Mouse (Mus musculus): ENCODE results near the gene Sdf2l1.
"Not testable (repeated sequence)": the region's sequence is repeated elsewhere in the genome, so short reads cannot be mapped to it uniquely, and the experiment has no call there.

Sdf2l1 gene

GRCm38 (mm10) chr16:17132089-17132905, at the start of gene Sdf2l1:
Sdf2l1 (minus strand) TSS chr16:17132383.
- in situ Hi-C loops (cut with MboI, MseI), result no loop called here

GRCm38 (mm10) chr16:17181382-17181781, 49.2 kb upstream of the Sdf2l1 start:
- in situ Hi-C loops (cut with MboI, MseI), result no loop called here

- in situ Hi-C loops (cut with MboI, MseI), result loop anchor here (5.0 kb wide), 1 partner anchor 42 kb away; no protein-coding TSS in a partner anchor
Measured at GRCm38 (mm10) chr16:17179706-17180105, 47.5 kb upstream of the Sdf2l1 start.

- in situ Hi-C loops (cut with MboI, MseI), result loop anchor here (5.0 kb wide), 1 partner anchor 40 kb away; no protein-coding TSS in a partner anchor
Measured at GRCm38 (mm10) chr16:17177623-17178170, 45.5 kb upstream of the Sdf2l1 start.

GRCm38 (mm10) chr16:17175765-17176164, 43.6 kb upstream of the Sdf2l1 start:
- in situ Hi-C loops (cut with MboI, MseI), result loop anchor here (5.0 kb wide), 1 partner anchor 38 kb away; no protein-coding TSS in a partner anchor

- in situ Hi-C loops (cut with MboI, MseI), result no loop called here
Measured at GRCm38 (mm10) chr16:17168049-17168448, 35.9 kb upstream of the Sdf2l1 start.

- in situ Hi-C loops (cut with MboI, MseI), result no loop called here
Measured at GRCm38 (mm10) chr16:17167179-17167578, 35.0 kb upstream of the Sdf2l1 start.

GRCm38 (mm10) chr16:17165478-17165877, 33.3 kb upstream of the Sdf2l1 start:
- in situ Hi-C loops (cut with MboI, MseI), result not testable (repeated sequence)

GRCm38 (mm10) chr16:17154346-17154745, 22.2 kb upstream of the Sdf2l1 start:
- in situ Hi-C loops (cut with MboI, MseI), result no loop called here

GRCm38 (mm10) chr16:17151874-17152273, 19.7 kb upstream of the Sdf2l1 start:
- in situ Hi-C loops (cut with MboI, MseI), result no loop called here

GRCm38 (mm10) chr16:17150520-17151258, 18.5 kb upstream of the Sdf2l1 start:
- in situ Hi-C loops (cut with MboI, MseI), result no loop called here

GRCm38 (mm10) chr16:17148084-17148483, 15.9 kb upstream of the Sdf2l1 start:
- in situ Hi-C loops (cut with MboI, MseI), result no loop called here

- in situ Hi-C loops (cut with MboI, MseI), result no loop called here
Measured at GRCm38 (mm10) chr16:17147391-17147929, 15.3 kb upstream of the Sdf2l1 start.

- in situ Hi-C loops (cut with MboI, MseI), result no loop called here
Measured at GRCm38 (mm10) chr16:17146772-17147235, 14.6 kb upstream of the Sdf2l1 start, which contains the start of gene Ccdc116. Ccdc116 (minus strand) TSS chr16:17147229.

- in situ Hi-C loops (cut with MboI, MseI), result no loop called here
Measured at GRCm38 (mm10) chr16:17144339-17144738, 12.2 kb upstream of the Sdf2l1 start, which contains the start of gene Ydjc. Ydjc (plus strand) TSS chr16:17144621.

GRCm38 (mm10) chr16:17137355-17137754, 5.2 kb upstream of the Sdf2l1 start:
- in situ Hi-C loops (cut with MboI, MseI), result loop anchor here (5.0 kb wide), 2 partner anchors 40 to 130 kb away; no protein-coding TSS in a partner anchor

- in situ Hi-C loops (cut with MboI, MseI), result no loop called here
Measured at GRCm38 (mm10) chr16:17132906-17133200, 670 bp upstream of the Sdf2l1 start.

- in situ Hi-C loops (cut with MboI, MseI), result no loop called here
Measured at GRCm38 (mm10) chr16:17131191-17132088, 743 bp downstream of the Sdf2l1 start.

GRCm38 (mm10) chr16:17127292-17127691, 4.9 kb downstream of the Sdf2l1 start:
- in situ Hi-C loops (cut with MboI, MseI), result no loop called here

- in situ Hi-C loops (cut with MboI, MseI), result no loop called here
Measured at GRCm38 (mm10) chr16:17124871-17125520, 7.2 kb downstream of the Sdf2l1 start, which contains the start of gene 2610318N02Rik. 2610318N02Rik (minus strand) TSS chr16:17125167.
